Mouse (Mus musculus) adrenal gland (tissue): Measurements from ENCODE around the gene Slc25a39.
"Not testable (repeated sequence)": the region's sequence is repeated elsewhere in the genome, so short reads cannot be mapped to it uniquely, and the experiment has no call there.

Source experiments
- intact Hi-C: fragments of 180-260 bp; cut with DNase I; formaldehyde crosslinking; loops from one replicate; pipeline ENCODE4 v1.15.1; 2025

Slc25a39 gene

GRCm38 (mm10) chr11:102375196-102376173 lies 32.3 kb downstream of the Slc25a39 start:
- intact Hi-C loops, result loop anchor here (5.0 kb wide), 1 partner anchor 43 kb away; no protein-coding TSS in a partner anchor

DNA sequence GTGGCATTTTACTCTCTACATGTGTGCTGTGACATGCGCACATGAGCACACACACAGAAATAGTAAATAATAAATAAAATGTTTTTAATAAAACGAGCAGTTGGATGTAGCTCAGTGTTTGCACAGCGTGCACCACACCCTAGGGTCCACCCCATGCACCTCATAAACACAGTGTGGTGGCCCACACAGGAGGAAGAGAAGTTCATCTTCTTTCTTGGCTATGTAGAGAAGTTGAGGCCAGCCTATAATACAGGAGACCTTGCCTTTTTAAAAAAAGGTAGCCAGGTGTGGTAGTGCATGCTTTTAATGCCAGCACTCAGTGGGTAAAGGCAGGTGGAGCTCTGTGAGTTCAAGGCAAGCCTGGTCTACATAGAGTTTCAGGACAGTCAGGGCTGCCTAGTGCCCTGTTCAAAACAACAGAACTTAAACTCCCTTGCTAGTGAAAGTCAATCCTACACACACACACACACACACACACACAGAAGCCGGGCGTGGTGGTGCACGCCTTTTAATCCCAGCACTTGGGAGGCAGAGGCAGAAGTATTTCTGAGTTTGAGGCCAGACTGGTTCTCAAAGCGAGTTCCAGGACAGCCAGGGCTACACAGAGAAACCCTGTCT lies 33.5 kb downstream of the Slc25a39 start:
- intact Hi-C loops, result no loop called here

- intact Hi-C loops, result no loop called here
Measured at GRCm38 (mm10) chr11:102373646-102374045, 34.1 kb downstream of the Slc25a39 start.

DNA sequence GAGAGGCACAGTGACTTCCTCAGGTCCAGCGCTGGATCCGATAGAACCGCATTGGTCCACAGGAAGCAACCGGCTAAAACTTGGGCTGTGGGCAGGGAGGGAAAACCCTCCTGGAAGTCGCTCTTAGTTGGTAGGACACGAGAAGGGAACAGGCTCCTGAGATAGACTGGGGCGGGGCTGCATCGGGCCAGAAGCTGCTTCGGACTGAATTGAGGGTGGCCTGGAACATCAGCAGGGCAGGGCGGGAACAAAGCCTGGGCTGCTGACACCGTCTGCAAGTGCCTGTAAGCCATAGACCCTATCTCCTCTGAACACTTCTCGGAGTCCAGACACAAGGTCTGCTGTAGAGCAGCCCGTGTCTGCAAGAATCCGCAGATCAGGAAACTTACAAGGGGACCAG lies 34.8 kb downstream of the Slc25a39 start:
- intact Hi-C loops, result no loop called here

GRCm38 (mm10) chr11:102371926-102372685 lies 35.6 kb downstream of the Slc25a39 start:
- intact Hi-C loops, result no loop called here

DNA sequence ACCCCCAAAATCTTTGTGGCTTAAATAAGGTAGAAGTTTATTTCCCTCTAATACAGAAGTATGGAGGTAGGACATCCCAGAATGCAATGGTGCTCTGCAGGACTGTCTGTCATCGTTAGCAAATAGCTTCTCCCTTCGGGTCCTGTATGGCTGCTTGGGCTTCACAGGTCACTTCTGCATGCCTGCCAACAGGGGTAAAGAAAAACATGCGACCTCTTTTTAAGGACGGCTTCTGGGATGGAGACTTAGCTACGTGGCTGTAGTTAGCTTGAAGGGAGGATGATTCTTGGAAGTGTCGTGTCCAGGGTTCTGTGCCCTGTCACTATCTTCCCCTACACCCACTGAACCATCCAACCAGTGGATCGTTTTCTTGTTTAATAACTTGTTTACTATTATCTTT lies 37.5 kb downstream of the Slc25a39 start:
- intact Hi-C loops, result no loop called here

GRCm38 (mm10) chr11:102369263-102369662 lies 38.5 kb downstream of the Slc25a39 start:
- intact Hi-C loops, result no loop called here

DNA sequence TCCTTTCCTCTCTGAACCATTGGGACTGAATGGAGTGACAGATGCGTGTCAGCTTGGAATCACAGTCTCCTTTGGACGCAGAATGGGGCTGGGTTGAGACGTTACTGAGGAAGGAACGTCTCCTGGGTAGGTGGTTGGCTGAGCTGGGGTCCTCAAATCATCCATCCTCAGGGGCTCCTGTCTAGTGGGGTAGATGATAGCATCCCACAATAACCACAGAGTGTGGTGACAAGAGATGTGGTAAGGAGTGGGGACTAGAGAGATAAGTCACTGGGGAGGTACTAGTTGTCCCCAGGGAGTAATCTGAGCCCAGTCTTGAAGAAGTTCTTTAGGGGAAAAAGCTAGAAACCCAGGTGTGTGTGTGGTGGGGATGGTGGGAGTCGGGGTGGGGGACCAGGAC lies 39.4 kb downstream of the Slc25a39 start:
- intact Hi-C loops, result no loop called here

DNA sequence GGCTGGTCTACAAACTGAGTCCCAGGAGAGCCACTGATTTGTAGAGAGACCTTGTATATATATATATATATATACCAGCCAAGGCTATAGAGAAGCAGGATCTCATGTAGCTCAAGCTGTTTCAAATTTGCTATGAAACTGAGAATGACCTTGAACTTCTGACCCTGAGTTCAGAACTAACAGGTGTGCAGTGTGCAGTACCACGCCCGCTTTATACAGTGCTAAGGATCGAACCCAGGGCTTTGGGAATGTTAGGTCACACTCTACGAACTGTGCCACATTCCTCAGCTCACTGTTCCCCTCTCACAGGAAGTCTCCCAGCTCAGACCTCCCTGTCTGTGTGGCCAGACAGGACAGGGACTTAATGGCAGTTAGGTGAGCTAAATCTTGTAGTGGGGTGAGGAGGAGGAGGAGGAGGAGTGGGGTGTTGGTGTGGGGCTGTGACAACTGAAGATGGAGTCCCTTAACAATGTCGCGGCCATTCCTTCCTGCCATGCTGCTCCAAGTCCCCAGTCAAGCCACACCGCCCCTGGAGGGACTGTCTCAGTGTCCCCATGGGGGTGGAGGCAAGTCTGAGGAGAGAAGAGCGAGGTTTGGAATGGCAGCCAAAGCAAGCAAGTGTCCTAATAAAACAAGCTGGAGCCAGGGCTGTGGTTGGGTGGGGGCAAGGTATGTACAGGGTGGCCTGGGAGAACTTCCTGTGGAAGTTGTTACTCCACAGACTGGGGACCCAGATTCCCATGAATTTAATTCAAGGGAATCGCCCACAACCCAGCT lies 40.1 kb downstream of the Slc25a39 start:
- intact Hi-C loops, result no loop called here

- intact Hi-C loops, result not testable (repeated sequence)
Measured at GRCm38 (mm10) chr11:102366103-102366502, 41.6 kb downstream of the Slc25a39 start, which contains the start of gene Slc4a1. Slc4a1 (minus strand) TSS chr11:102366203.

DNA sequence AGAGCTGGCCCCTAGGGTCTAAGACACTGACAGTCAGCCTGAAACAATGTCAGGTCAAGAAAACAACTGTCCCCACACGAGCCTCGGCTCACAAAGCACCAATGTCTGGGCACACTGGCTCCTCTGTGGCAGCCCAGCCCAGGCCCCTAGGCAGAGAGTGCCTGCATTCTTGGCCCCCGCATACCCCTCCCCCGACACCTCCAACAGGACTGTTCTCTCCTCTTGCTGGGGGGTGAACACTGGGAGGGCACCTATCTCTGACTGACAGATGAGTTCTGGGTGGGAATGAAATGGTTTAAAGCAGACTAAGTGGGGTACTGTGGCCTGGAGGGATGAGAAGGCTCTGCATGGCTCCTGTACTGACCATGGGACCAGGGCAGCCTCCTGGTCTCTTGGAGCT lies 42.0 kb downstream of the Slc25a39 start:
- intact Hi-C loops, result no loop called here

- intact Hi-C loops, result no loop called here
Measured at GRCm38 (mm10) chr11:102364570-102365371, 43.0 kb downstream of the Slc25a39 start.

DNA sequence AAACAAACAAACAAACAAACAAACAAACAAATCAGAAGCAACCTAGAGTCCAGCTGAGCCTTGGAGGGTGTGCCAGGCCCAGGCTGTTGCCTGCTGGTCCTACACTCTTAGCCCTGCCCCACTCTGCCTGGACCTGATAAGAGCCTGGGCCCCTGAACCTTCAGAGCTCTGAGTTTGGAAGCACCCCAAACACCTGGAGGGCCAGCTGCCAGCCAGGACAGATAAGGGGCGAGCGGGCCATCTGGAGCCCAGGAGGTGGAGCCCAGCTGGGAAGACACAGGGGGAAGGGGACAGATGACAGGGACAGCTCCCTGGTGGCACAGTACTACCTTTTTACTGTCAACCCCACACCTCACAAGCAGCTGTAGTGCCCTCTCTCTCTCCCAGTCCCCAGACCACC lies 44.1 kb downstream of the Slc25a39 start:
- intact Hi-C loops, result no loop called here

DNA sequence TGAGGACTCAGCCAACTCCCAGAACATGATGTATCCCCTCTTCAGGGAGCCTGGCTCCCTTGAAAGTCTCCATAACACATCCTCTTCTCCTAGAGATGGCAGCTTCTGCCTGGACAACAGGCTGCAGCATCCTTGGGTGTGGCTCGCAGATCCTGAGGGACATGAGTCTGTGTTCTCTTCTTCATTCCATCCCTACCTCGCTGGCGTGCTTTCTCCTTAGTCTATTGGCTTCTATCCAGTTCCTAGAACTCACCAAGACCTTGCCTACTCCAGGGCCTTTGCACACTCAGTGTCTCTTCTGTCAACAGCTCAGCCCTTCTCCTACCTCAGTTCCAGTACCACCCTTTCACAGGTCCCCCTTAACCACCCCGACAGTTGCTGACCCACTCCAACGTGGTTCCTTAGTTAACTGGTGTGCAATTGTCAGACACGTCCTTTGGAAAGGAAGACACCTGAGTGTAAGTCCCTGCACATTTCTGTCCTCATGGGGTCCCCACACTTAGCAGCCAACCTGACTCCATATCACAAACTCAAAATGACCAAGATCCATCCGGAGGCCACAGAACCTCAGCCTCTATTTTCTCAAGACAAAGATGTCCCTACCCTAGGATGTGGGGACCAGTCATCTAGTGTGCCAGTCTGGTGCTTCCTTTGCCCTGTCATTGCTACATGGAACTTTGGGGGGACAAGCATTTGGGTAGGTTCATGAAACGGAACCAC lies 45.8 kb downstream of the Slc25a39 start:
- intact Hi-C loops, result no loop called here

GRCm38 (mm10) chr11:102358365-102358764 lies 49.4 kb downstream of the Slc25a39 start:
- intact Hi-C loops, result no loop called here

DNA sequence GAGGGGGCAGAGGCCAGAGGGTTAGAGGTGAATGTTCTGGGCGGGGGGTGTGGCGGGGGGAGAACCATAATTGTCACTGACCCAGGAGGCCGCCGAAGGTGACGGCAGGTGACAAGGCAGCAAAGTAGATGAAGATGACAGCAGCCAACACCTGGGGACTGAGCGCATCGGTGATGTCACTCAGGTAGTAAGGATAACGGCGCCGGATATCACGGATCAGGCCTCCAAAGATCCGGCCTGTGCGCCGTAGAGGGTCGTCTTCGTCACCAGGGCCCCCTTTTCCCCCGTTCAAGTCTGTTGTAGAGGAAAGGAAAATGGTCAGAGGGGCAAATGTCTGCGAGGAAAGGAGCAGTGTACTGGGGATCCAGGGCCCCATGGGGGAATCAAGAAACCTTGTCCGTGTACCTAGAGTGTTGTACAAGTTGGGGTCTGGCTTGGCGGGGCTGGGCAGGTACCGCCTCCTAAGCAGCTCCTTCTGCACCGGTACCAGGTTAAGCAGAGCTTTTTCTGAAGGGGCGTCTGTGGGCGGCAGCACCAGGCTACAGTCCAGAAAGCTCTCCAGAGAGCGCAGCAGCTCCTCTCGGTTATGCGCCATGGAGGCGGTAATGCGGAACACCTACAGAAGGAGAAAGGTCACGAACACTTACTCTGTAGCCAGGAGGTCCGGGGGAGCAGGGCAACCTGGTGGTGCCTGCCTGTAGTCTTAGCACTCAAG lies 51.0 kb downstream of the Slc25a39 start:
- intact Hi-C loops, result no loop called here

- intact Hi-C loops, result no loop called here
Measured at GRCm38 (mm10) chr11:102356190-102356589, 51.6 kb downstream of the Slc25a39 start.

DNA sequence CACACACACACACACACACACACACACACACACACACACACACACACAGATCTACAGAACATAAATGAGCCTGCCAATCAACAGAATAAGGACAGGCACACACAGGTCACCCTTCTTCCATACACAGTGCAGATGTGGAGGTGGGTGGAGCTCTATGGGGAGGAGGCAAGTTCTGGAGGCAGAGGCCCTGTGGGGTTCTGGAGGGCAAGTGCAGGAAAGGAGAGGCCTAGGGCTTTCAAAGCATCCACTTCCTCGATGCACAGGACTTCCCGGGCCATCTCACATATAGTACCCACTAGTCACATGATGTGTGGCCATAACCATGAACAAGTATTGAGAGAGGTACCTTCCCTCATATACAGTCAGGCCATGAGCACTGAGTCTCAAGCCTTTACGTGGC lies 52.2 kb downstream of the Slc25a39 start:
- intact Hi-C loops, result no loop called here

DNA sequence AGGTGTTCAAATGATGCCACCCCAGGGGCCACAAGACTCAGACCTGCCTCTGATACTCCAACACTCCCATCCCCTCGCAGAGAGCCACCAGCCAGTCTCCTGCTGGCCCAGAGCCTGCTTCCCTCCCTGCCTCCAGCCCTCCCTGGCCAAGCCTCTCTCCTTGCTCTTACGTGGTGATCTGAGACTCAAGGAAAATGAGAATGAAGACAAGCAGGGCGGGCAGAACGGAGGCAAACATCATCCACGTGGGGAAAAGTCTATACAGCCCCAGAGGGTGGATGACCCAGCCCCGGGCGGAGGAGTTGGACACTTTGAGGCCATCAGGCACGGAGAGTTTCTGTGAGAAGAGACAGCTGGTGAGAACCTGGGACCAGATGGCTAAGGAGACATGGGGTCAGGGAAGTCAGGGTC lies 54.7 kb downstream of the Slc25a39 start:
- intact Hi-C loops, result no loop called here
